Mouse (Mus musculus) cortical plate, adult 2 months (tissue): Measurements from ENCODE around the gene Hpn.

Experiments
- CTCF ChIP-seq: fragments of 200-500 bp; IDR thresholded peaks from 2 replicates; pipeline ENCODE4 v1.5.1; 2011; ENCODE audit warnings: mild to moderate bottlenecking, control low read depth, low read length; ENCODE audit not compliant: insufficient read depth; ENCODE audit errors: extremely low read depth
- POLR2A ChIP-seq: fragments of 200-500 bp; IDR thresholded peaks from 2 replicates; pipeline ENCODE4 v1.6.1; 2011; ENCODE audit warnings: mild to moderate bottlenecking, low read length, control low read depth; ENCODE audit not compliant: insufficient read depth; ENCODE audit errors: extremely low read depth

DNA sequence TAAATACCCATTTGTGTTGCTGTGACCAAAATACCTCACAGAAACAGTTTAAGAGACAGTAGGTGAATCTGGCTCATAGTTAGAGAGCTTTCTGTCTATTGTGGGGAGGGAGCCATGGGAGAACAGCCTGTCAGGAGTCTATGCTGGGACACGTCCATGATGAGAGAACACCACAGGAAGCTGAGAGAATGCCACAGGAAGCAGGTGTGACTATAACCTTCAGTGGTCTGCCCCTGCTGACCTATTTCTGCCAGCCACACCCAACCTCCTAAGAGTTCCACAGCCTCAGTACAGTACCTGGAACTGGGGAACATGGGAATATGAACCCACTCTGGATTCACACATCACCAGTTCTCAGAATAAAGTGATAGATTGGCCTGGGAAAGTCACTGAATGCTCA is 49.7 kb upstream of the Hpn start:
- no peak for TF ChIP-seq POLR2A
- no peak for TF ChIP-seq CTCF
